Mouse (Mus musculus) midbrain, embryonic 12.5 days (tissue): ENCODE data around the gene Ereg. TPM values are rescaled to one million over a fixed set of nuclear protein-coding genes. Genes with fewer than 3 reads are reported as not detected.

Experiments used
- ATAC-seq: fragments of 200-750 bp; cut with Nextera tagmentation; 2 replicates; pipeline ENCODE4 v1.8.0; 2017; ENCODE audit warnings: low read depth, moderate TSS enrichment, moderate library complexity; ENCODE audit not compliant: low FRiP score
- H3K27ac ChIP-seq: fragments of 300-500 bp; sonication (generic); replicated peaks from 2 replicates; pipeline ENCODE4 v1.5.1; 2016; ENCODE audit warnings: mild to moderate bottlenecking
- H3K27me3 ChIP-seq: fragments of 300-500 bp; sonication (generic); 2 replicates; pipeline ENCODE4 v1.6.1; 2016; ENCODE audit warnings: mild to moderate bottlenecking
- H3K36me3 ChIP-seq: fragments of 300-500 bp; sonication (generic); 2 replicates; pipeline ENCODE4 v1.6.1; 2016
- H3K4me1 ChIP-seq: fragments of 300-500 bp; sonication (generic); 2 replicates; pipeline ENCODE4 v1.6.1; 2016
- H3K4me2 ChIP-seq: fragments of 300-500 bp; sonication (generic); replicated peaks from 2 replicates; pipeline ENCODE4 v1.6.1; 2016; ENCODE audit warnings: mild to moderate bottlenecking, moderate library complexity
- H3K4me3 ChIP-seq: fragments of 300-500 bp; sonication (generic); 2 replicates; pipeline ENCODE4 v1.5.1; 2016; ENCODE audit warnings: mild to moderate bottlenecking
- H3K9ac ChIP-seq: fragments of 300-500 bp; sonication (generic); replicated peaks from 2 replicates; pipeline ENCODE4 v1.6.1; 2016; ENCODE audit warnings: mild to moderate bottlenecking, moderate library complexity
- H3K9me3 ChIP-seq: fragments of 300-500 bp; sonication (generic); 2 replicates; pipeline ENCODE4 v1.6.1; 2016; ENCODE audit warnings: mild to moderate bottlenecking
- WGBS: fragments of 180-500 bp; shearing (Covaris S2); methylation state at CpG from one replicate; pipeline ENCODE4 v1.1.7; 2016; 5-methylcytosine and 5-hydroxymethylcytosine counted together
- polyA plus RNA-seq: library from polyadenylated mRNA; unstranded; fragments of >200 nt; fragmentation: Nextera tagmentation; extraction: Ambion mirVana; gene quantifications from 2 replicates; pipeline ENCODE4 v1.2.1, GENCODE M21; 2016

The Ereg gene
- polyA plus RNA-seq, 1 experiment from 2014 or later, result not detected

DNA sequence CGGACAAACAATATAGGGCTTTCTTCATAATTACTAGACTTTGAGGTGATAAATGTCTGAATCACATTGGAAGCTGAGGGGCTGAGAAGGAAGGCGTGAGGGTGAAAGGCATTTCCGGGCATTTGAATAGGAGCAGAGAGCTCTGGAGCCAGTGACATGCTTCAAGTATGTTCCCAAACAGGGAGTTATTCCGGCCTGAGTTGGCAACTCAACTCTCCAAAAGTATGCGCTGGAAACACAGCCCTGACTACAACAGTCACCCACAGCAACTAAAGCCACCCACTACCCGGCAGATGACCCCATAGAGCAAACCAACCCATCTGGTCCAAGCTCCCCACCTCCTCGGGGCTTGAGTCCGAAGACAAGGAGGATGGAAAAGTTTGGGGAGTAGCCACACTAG, 396 bp upstream of the Ereg start:
- no peak overlapping the region for H3K27ac ChIP-seq
- no peaks in the 10 kb centered on the region for H3K9me3 ChIP-seq

DNA sequence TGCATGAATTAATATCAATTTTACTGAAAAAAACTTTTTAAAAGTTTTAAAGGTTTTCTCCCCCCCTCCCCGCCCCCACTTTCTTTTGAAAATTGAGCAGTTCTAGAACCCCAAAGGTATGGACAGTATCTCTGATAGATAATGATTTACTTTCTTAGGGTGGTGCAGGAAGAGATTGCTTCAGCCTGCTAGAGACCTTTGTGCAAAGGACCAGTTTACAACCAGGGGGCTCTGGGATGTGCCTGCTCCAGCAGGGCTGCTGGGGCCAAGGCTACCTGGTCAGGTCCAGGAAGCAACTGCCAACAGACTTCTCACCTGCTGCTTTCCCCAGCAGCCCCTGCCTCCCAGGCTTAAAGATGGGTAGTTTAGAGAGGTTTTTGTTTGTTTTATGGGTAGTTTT, 599 bp downstream of the Ereg start:
- ATAC-seq, result no peak
- 71% methylated on average over 1 of the region's 1 CpGs for WGBS

More for the DNA sequence above, 396 bp upstream of the Ereg start:
- 45% methylated on average over 8 of the region's 8 CpGs for WGBS
- peaks cover 6% of the 10 kb centered on the region for H3K4me1 ChIP-seq
- ATAC-seq, result no peak
- peak overlapping the region; percentile 40 for H3K4me3 ChIP-seq
- H3K4me2 ChIP-seq, result peak overlapping the region; percentile 71
- 0 out of 2 replicates have a peak overlapping the region, but pooled peaks have one; percentile 37 for H3K9ac ChIP-seq
- H3K27me3 ChIP-seq, result peaks cover 13% of the 10 kb centered on the region
- H3K36me3 ChIP-seq, result no peaks in the 10 kb centered on the region

GRCm38 (mm10) chr5:91083016-91083415, 8.6 kb downstream of the Ereg start:
- no peaks in the 10 kb centered on the region for H3K36me3 ChIP-seq
- H3K27me3 ChIP-seq, result no peaks in the 10 kb centered on the region
- H3K9ac ChIP-seq, result no peak overlapping the region
- H3K4me3 ChIP-seq, result no peak overlapping the region
- H3K9me3 ChIP-seq, result no peaks in the 10 kb centered on the region
- ATAC-seq, result no peak
- no peak overlapping the region for H3K27ac ChIP-seq
- no peaks in the 10 kb centered on the region for H3K4me1 ChIP-seq
- WGBS, result 72% methylated on average over 5 of the region's 5 CpGs
- no peak overlapping the region for H3K4me2 ChIP-seq

More for the DNA sequence above, 599 bp downstream of the Ereg start:
- Histone ChIP-seq H3K4me1 (peaks cover 6% of the 10 kb centered on the region), H3K4me3 (no peak overlapping the region), H3K9ac (no peak overlapping the region), H3K4me2 (peak overlapping the region; percentile 71), H3K27me3 (peaks cover 13% of the 10 kb centered on the region), H3K36me3 (no peaks in the 10 kb centered on the region), H3K27ac (no peak overlapping the region), H3K9me3 (no peaks in the 10 kb centered on the region)

GRCm38 (mm10) chr5:91085291-91085690, 10.9 kb downstream of the Ereg start:
- Histone ChIP-seq H3K27me3 (no peaks in the 10 kb centered on the region), H3K36me3 (no peaks in the 10 kb centered on the region), H3K9ac (no peak overlapping the region), H3K9me3 (no peaks in the 10 kb centered on the region), H3K4me2 (no peak overlapping the region), H3K4me3 (no peak overlapping the region), H3K4me1 (no peaks in the 10 kb centered on the region), H3K27ac (no peak overlapping the region)
- ATAC-seq, result no peak
- WGBS, result 77% methylated on average over 5 of the region's 5 CpGs

GRCm38 (mm10) chr5:91090301-91090700, 15.9 kb downstream of the Ereg start:
- no peaks in the 10 kb centered on the region for H3K9me3 ChIP-seq
- H3K36me3 ChIP-seq, result no peaks in the 10 kb centered on the region
- WGBS, result 88% methylated on average over 3 of the region's 3 CpGs
- H3K27ac ChIP-seq, result no peak overlapping the region
- no peak overlapping the region for H3K4me3 ChIP-seq
- ATAC-seq, result no peak
- H3K27me3 ChIP-seq, result no peaks in the 10 kb centered on the region
- H3K4me2 ChIP-seq, result no peak overlapping the region
- no peaks in the 10 kb centered on the region for H3K4me1 ChIP-seq
- no peak overlapping the region for H3K9ac ChIP-seq

DNA sequence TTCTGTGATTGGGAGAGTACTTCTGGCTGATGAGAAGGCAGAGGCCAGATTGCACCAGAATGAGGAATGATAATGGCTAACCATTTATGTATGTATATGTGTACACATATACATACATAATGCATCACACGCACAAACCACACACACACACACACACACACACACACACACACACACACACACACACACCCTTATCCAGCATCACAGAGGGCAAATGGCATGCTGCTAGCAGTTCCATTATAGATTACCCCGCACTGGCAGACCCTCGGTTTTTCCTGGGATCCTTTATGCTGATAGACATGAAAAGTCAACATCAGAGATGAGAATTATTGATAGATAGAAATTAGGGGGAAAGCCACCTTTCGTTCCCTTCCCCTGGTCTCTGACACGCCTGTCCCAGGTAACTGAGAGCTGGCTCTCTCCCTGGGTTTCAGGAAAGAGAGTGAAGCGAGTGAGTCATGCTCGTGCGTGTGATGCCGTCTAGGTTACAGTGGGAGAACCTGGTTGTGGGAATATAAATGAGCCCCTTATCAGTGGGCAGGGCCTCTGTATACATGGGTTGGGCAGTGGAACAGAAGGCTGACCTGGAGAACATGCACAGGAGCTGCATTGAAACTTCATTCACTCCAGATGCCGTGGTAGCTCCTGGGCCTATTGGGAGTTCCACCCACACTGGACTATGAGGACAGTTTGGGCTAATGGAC, 23.6 kb downstream of the Ereg start:
- Histone ChIP-seq H3K4me2 (no peak overlapping the region), H3K27ac (no peak overlapping the region), H3K4me3 (no peak overlapping the region), H3K4me1 (no peaks in the 10 kb centered on the region), H3K9me3 (no peaks in the 10 kb centered on the region), H3K27me3 (no peaks in the 10 kb centered on the region), H3K36me3 (no peaks in the 10 kb centered on the region), H3K9ac (no peak overlapping the region)
- 91% methylated on average over 10 of the region's 10 CpGs for WGBS
- ATAC-seq, result no peak

- no peak for ATAC-seq
- Histone ChIP-seq H3K4me3 (no peak overlapping the region), H3K9me3 (no peaks in the 10 kb centered on the region), H3K36me3 (no peaks in the 10 kb centered on the region), H3K4me1 (no peaks in the 10 kb centered on the region), H3K27me3 (no peaks in the 10 kb centered on the region), H3K27ac (no peak overlapping the region), H3K9ac (no peak overlapping the region), H3K4me2 (no peak overlapping the region)
- WGBS, result 97% methylated on average over 5 of the region's 5 CpGs
Observed at GRCm38 (mm10) chr5:91101742-91102141, 27.3 kb downstream of the Ereg start.

- H3K36me3 ChIP-seq, result no peaks in the 10 kb centered on the region
- no peak overlapping the region for H3K4me3 ChIP-seq
- 85% methylated on average over 7 of the region's 7 CpGs for WGBS
- H3K27me3 ChIP-seq, result no peaks in the 10 kb centered on the region
- H3K9ac ChIP-seq, result no peak overlapping the region
- H3K4me2 ChIP-seq, result no peak overlapping the region
- H3K4me1 ChIP-seq, result no peaks in the 10 kb centered on the region
- ATAC-seq, result no peak
- no peaks in the 10 kb centered on the region for H3K9me3 ChIP-seq
- no peak overlapping the region for H3K27ac ChIP-seq
Observed at GRCm38 (mm10) chr5:91103943-91104665, 29.7 kb downstream of the Ereg start.

DNA sequence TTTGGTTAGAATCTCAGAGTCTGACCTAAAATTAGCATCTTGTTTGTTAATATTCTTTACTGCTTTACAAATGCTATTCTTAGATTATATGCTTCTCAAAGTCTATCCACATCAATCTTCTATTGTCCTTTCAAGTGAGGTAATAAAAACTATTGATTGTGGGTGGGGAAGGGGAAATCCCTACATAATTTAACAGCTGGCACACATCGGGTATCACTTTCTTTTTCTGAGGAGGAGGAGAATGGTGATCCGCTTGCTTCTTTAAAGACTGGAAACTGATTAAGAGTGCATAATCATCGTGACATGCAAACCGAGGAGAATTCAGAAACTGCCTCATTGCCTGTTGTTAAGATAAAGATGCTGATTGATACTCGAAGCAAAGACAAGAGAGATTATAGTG, 31.8 kb downstream of the Ereg start:
- no peaks in the 10 kb centered on the region for H3K36me3 ChIP-seq
- WGBS, result 67% methylated on average over 5 of the region's 5 CpGs
- no peak overlapping the region for H3K9ac ChIP-seq
- no peak overlapping the region for H3K27ac ChIP-seq
- H3K4me3 ChIP-seq, result no peak overlapping the region
- no peak overlapping the region for H3K4me2 ChIP-seq
- H3K27me3 ChIP-seq, result no peaks in the 10 kb centered on the region
- no peaks in the 10 kb centered on the region for H3K4me1 ChIP-seq
- no peaks in the 10 kb centered on the region for H3K9me3 ChIP-seq
- no peak for ATAC-seq

DNA sequence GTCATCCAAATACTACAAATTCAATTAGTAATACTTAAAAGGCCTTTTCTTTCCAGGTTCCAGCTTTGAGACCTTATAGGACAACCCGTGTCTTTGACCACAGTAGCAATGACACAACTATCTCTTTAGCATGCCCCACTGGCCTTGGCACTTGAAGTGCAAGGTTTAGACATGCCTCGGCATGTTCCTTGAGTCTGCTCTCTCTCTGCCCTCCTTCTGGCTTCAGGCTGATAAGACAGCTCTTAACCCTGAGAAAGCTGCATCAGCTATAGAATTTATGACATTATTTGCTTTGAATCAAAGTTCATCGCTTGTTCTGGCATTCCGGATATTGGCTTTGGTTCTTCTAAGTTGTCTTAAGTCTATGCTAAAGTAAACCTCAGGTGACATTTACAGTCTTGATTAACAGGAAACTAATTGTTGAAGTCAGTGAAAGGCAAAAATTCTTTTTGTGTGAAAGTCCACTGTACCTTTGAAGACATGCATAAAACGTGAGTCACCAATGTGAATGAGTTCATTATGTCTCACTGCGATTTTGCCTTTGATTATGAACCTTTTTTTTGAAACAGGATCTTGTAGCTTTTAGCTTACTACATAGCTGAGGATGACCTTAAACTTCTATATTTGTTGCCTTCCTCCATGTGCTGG, 35.7 kb downstream of the Ereg start:
- no peak overlapping the region for H3K4me3 ChIP-seq
- H3K9ac ChIP-seq, result no peak overlapping the region
- no peak overlapping the region for H3K27ac ChIP-seq
- 89% methylated on average over 6 of the region's 6 CpGs for WGBS
- no peaks in the 10 kb centered on the region for H3K9me3 ChIP-seq
- no peak overlapping the region for H3K4me2 ChIP-seq
- H3K36me3 ChIP-seq, result no peaks in the 10 kb centered on the region
- no peaks in the 10 kb centered on the region for H3K4me1 ChIP-seq
- no peaks in the 10 kb centered on the region for H3K27me3 ChIP-seq
- ATAC-seq, result no peak

GRCm38 (mm10) chr5:91111019-91111418, 36.6 kb downstream of the Ereg start:
- ATAC-seq, result no peak
- H3K4me1 ChIP-seq, result no peaks in the 10 kb centered on the region
- no peak overlapping the region for H3K9ac ChIP-seq

DNA sequence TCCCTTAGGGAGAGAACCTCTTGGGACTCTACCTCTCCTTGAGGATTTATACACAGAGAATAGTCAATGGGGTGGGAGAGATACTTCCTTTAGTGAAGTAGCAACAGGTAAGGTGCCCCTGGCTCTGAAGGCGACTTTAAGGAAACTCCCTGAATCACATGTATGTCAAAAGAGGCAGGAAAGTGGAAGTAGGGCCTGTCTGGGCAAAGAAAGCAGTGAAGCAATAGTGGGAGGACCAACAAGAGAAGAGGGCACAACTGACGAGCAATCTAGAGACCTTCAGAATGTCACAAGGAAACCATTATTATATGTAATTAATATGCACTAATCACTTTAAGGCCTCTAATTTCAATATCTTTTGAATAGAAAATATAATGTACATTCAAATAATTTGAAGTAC, 39.5 kb downstream of the Ereg start:
- H3K4me3 ChIP-seq, result no peak overlapping the region
- no peaks in the 10 kb centered on the region for H3K9me3 ChIP-seq
- no peak overlapping the region for H3K9ac ChIP-seq
- no peak for ATAC-seq
- H3K4me1 ChIP-seq, result no peaks in the 10 kb centered on the region
- H3K27me3 ChIP-seq, result no peaks in the 10 kb centered on the region
- WGBS, result 94% methylated on average over 2 of the region's 2 CpGs
- H3K36me3 ChIP-seq, result no peaks in the 10 kb centered on the region
- no peak overlapping the region for H3K27ac ChIP-seq
- no peak overlapping the region for H3K4me2 ChIP-seq

More at GRCm38 (mm10) chr5:91111019-91111418, 36.6 kb downstream of the Ereg start:
- Histone ChIP-seq H3K27me3 (no peaks in the 10 kb centered on the region), H3K36me3 (no peaks in the 10 kb centered on the region), H3K27ac (no peak overlapping the region), H3K9me3 (no peaks in the 10 kb centered on the region), H3K4me3 (no peak overlapping the region), H3K4me2 (no peak overlapping the region)
- WGBS, result 87% methylated on average over 8 of the region's 8 CpGs
